In genomic region chr7:137277713-137278112, GRCm38 (mm10) we compare ENCODE assay signal across 14 mouse cellular contexts. TPM values are rescaled to one million over a fixed set of nuclear protein-coding genes. Genes with fewer than 3 reads are reported as not detected.
"Had no signal": no experiment of that assay in that cellular context is flagged by ENCODE, and none has a peak within 500 bp of the region (broad histone marks: within the 10 kb centered on the region; RNA-seq: fewer than 3 reads in every experiment).

No protein-coding gene starts in this region.

- H3K4me3 ChIP-seq: limb, embryonic 15.5 days; liver, embryonic 13.5 days; midbrain, embryonic 12.5 days; myocyte; neural tube, embryonic 12.5 days had no signal

- H3K4me2 ChIP-seq: limb, embryonic 15.5 days; liver, embryonic 13.5 days; midbrain, embryonic 12.5 days; neural tube, embryonic 12.5 days had no signal

- H3K27ac ChIP-seq: kidney, postnatal 0 days; limb, embryonic 15.5 days; liver, embryonic 13.5 days; midbrain, embryonic 12.5 days; neural tube, embryonic 12.5 days had no signal

- H3K36me3 ChIP-seq: liver, embryonic 13.5 days; neural tube, embryonic 12.5 days had no signal

- H3K9ac ChIP-seq: limb, embryonic 15.5 days; liver, embryonic 13.5 days; midbrain, embryonic 12.5 days; neural tube, embryonic 12.5 days had no signal

- H3K4me1 ChIP-seq: liver, embryonic 13.5 days had no signal

- DNase-seq: kidney, adult 8-10 months; kidney, postnatal 36 days; layer of hippocampus, adult 9-11 months; layer of hippocampus, postnatal 36 days; liver, embryonic 13.5 days; lung, adult 18-20 months; right cerebral cortex, postnatal 14 days; thymus, postnatal 36 days had no signal

- H3K9me3 ChIP-seq: limb, embryonic 15.5 days; liver, embryonic 13.5 days; midbrain, embryonic 12.5 days; neural tube, embryonic 12.5 days had no signal

- H3K27me3 ChIP-seq: limb, embryonic 15.5 days; midbrain, embryonic 12.5 days; neural tube, embryonic 12.5 days had no signal

RNA-seq across cellular contexts. Expression of gene Ebf3, which starts 36.5 kb away (rescaled TPM):
- total RNA-seq: megakaryocyte-erythroid progenitor cell, adult 5-6 weeks had no signal
